Mouse (Mus musculus) hindbrain, postnatal 0 days (tissue): ENCODE measurements around the gene Prpf8. TPM values are rescaled to one million over a fixed set of nuclear protein-coding genes. Genes with fewer than 3 reads are reported as not detected.

Experiments used
- ATAC-seq: fragments of 200-750 bp; cut with Nextera tagmentation; 2 replicates; pipeline ENCODE4 v1.8.0; 2017; ENCODE audit warnings: mild to moderate bottlenecking, moderate TSS enrichment, moderate library complexity
- DNase-seq: peaks from one replicate; pipeline ENCODE4 v3.0.0-alpha.2; 2015; ENCODE audit warnings: low spot score
- H3K27ac ChIP-seq: fragments of 300-500 bp; sonication (generic); 2 replicates; pipeline ENCODE4 v1.5.1; 2014; ENCODE audit warnings: mild to moderate bottlenecking
- H3K27me3 ChIP-seq: fragments of 300-500 bp; sonication (generic); 2 replicates; pipeline ENCODE4 v1.6.1; 2014; ENCODE audit warnings: low read length, mixed read lengths; ENCODE audit not compliant: insufficient read depth
- H3K36me3 ChIP-seq: fragments of 300-500 bp; sonication (generic); 2 replicates; pipeline ENCODE4 v1.6.1; 2014; ENCODE audit warnings: low read length, mixed read lengths; ENCODE audit not compliant: insufficient read depth
- H3K4me1 ChIP-seq: fragments of 300-500 bp; sonication (generic); 2 replicates; pipeline ENCODE4 v1.6.1; 2014; ENCODE audit warnings: antibody characterized with exemption, low read length, mixed read lengths; ENCODE audit not compliant: insufficient read depth
- H3K4me2 ChIP-seq: fragments of 300-500 bp; sonication (generic); 2 replicates; pipeline ENCODE4 v1.6.1; 2014; ENCODE audit warnings: low read depth, mild to moderate bottlenecking, low read length, moderate library complexity, mixed read lengths
- H3K4me3 ChIP-seq: fragments of 300-500 bp; sonication (generic); 2 replicates; pipeline ENCODE4 v1.5.1; 2014; ENCODE audit warnings: low read length
- H3K9ac ChIP-seq: fragments of 300-500 bp; sonication (generic); replicated peaks from 2 replicates; pipeline ENCODE4 v1.6.1; 2014; ENCODE audit warnings: mild to moderate bottlenecking, low read length, moderate library complexity, mixed read lengths
- H3K9me3 ChIP-seq: fragments of 300-500 bp; sonication (generic); 2 replicates; pipeline ENCODE4 v1.6.1; 2016; ENCODE audit warnings: low read length, mixed read lengths
- CTCF ChIP-seq: IDR thresholded peaks from 2 replicates; pipeline ENCODE4 v1.5.1; 2016; ENCODE audit warnings: antibody characterized with exemption, control low read depth, low read depth
- WGBS: fragments of 180-500 bp; shearing (Covaris S2); extraction: QIAGEN DNeasy Blood & Tissue Kit; methylation state at CpG from one replicate; pipeline ENCODE4 v1.1.7; 2014; 5-methylcytosine and 5-hydroxymethylcytosine counted together
- polyA plus RNA-seq: library from polyadenylated mRNA; unstranded; fragments of >200 nt; fragmentation: Nextera tagmentation; extraction: Ambion mirVana; gene quantifications from 2 replicates; pipeline ENCODE4 v1.2.1, GENCODE M21; 2015
- total RNA-seq: library from RNA; depleted of rRNA; stranded (reverse); fragments of >200 nt; gene quantifications from 2 replicates; pipeline ENCODE4 v1.2.3, GENCODE M21; 2014

Prpf8 gene
- total and polyA plus RNA-seq, 2 experiments from 2014 or later, result 29.4 to 118 TPM

DNA sequence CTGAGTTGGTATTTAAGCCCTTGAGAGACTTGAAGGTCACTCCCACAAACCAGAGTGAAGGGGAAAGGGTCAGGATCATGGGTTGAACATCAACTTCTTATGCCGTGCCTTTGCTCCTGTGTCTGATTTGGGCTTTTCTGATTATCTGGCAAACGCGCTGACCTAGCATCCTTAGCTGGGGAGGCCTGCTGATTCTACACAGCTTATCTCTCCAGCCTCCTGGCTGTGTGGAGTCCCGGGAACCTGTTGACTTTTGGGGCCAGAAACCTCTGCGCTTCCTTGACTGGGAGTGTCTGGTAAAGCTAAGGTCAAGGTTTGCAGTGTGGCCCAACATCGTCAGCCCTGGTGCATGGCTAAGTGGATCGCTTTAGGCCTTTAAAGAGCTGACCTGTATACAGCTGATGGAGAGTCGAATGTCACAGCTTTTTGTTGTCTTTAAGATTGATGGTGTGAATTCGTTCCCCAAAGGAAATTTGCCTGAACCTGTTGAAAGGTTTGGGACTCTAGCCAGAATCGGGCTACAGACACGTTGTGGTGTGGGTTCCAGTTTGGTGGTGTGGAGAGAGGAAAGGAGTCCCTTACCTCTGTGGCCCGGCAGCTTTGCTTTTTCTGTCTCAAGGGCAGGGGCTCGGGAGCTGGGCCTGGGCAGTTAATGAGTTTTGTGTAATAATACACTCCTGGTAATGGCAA is 48.6 kb downstream of the Prpf8 start:
- Histone ChIP-seq H3K36me3 (no peaks in the 10 kb centered on the region), H3K9me3 (no peaks in the 10 kb centered on the region), H3K9ac (no peak overlapping the region), H3K4me1 (0 out of 2 replicates have a peak, but pooled peaks cover 7% of the 10 kb centered on the region), H3K27ac (peak overlapping the region; percentile 8; the same call in 1 of the 2 replicates), H3K27me3 (no peaks in the 10 kb centered on the region), H3K4me2 (peak overlapping the region; percentile 100), H3K4me3 (no peak overlapping the region)
- TF ChIP-seq CTCF, result no peak
- ATAC-seq (no peak), DNase-seq (no peak)
- WGBS, result 48% methylated on average over 13 of the region's 13 CpGs

DNA sequence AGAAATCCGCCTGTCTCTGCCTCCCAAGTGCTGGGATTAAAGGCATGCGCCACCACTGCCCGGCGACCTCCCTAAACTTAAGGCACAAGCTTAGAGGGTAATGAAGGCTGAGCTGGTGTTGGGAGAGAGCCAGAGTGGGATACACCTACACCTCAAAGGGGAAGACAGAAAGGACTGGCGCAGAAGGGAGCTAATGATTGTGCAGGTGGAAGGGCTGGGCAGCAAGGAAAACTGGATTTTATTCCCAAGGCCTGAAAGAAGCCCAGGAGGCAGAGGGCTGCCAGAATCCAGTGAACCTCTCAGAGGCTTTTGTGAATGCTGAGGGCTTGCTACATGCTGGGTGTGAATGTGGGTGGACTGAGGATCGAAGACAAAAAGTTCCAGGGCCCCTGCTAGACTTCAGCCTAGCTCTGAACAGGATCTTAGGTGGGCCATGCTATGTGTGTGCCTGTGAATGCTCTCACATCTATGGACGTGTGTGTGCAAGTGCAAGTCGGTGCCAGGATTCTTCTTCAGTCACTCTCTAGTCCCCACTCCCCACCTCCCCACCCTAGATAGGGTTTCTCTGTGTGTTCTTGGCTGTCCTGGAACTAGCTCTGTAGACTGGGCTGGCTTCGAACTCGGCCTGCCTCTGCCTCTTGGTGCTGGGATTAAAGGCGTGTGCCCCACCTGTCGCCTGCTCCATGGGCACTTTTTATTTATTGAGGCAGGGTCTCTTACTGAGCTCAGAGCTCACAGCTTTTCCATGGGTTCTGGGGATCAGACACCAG is 49.8 kb downstream of the Prpf8 start:
- ATAC-seq (no peak), DNase-seq (no peak)
- H3K9ac ChIP-seq, result no peak overlapping the region
- H3K27ac ChIP-seq, result no peak overlapping the region
- no peak for TF ChIP-seq CTCF
- WGBS, result 86% methylated on average over 11 of the region's 12 CpGs
- H3K4me3 ChIP-seq, result no peak overlapping the region
- no peak overlapping the region for H3K4me2 ChIP-seq
- H3K4me1 ChIP-seq, result 0 out of 2 replicates have a peak, but pooled peaks cover 7% of the 10 kb centered on the region
- no peaks in the 10 kb centered on the region for H3K36me3 ChIP-seq
- H3K9me3 ChIP-seq, result no peaks in the 10 kb centered on the region
- H3K27me3 ChIP-seq, result no peaks in the 10 kb centered on the region

DNA sequence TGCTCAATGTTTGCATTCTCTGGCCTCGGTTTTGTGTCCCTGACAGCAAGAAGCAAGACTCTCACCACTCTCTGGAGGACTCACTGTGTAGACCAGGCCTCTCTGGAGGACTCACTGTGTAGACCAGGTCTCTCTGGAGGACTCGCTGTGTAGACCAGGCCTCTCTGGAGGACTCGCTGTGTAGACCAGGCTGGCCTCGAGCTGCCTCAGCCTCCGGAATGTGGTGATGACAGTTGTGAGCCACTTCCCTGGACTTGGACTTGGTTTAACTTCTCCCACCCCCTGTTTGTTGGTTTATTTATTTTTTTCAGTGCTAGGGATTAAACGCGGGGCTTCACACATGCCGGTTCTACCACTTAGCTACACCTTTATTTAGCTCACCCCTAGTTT is 50.4 kb downstream of the Prpf8 start:
- H3K27ac ChIP-seq, result no peak overlapping the region
- ATAC-seq, result no peak
- no peak for DNase-seq
- WGBS, result 91% methylated on average over 8 of the region's 8 CpGs
- no peaks in the 10 kb centered on the region for H3K36me3 ChIP-seq
- no peak for TF ChIP-seq CTCF
- no peak overlapping the region for H3K9ac ChIP-seq
- 0 out of 2 replicates have a peak, but pooled peaks cover 7% of the 10 kb centered on the region for H3K4me1 ChIP-seq
- H3K9me3 ChIP-seq, result no peaks in the 10 kb centered on the region
- no peaks in the 10 kb centered on the region for H3K27me3 ChIP-seq
- H3K4me2 ChIP-seq, result no peak overlapping the region
- H3K4me3 ChIP-seq, result no peak overlapping the region

DNA sequence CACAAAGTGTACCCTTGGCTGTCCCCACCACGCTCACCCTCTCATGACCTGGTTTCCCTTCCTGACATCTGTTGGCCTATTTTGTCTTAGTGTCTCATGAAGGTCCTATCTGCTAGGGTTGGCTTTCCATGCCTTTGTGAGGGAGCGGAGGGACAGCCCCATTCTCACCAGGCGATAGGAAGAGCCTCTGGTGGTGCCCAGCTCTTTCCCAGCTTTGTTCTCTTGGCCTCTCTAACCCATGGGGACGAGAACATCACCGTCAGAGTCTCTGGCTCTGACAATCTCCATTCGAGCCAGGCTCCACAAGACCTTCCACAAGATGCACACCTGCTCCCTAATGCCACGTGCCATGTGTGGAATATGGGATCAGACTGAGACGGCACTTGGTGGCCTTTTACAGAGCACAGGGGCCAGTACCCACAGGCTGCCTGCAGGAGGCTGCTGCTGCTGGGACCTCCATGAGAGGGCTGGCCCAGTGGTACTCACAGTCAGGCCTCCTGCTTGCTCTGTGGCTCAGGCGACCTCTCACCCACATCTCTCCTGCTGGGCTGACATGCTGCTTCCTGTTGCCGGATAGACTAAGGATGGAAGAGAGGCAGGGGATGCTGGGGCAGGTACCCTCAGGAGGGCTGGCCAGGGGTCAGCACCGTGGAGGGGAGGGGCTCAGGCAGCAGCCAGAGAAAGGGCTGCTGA is 51.0 kb downstream of the Prpf8 start:
- H3K4me2 ChIP-seq, result no peak overlapping the region
- H3K4me1 ChIP-seq, result 0 out of 2 replicates have a peak, but pooled peaks cover 7% of the 10 kb centered on the region
- H3K4me3 ChIP-seq, result no peak overlapping the region
- H3K9me3 ChIP-seq, result no peaks in the 10 kb centered on the region
- ATAC-seq (peak; percentile 61; the same call in 1 of the 2 replicates), DNase-seq (no peak)
- peak; percentile 40 for TF ChIP-seq CTCF
- H3K36me3 ChIP-seq, result no peaks in the 10 kb centered on the region
- H3K9ac ChIP-seq, result no peak overlapping the region
- 35% methylated on average over 11 of the region's 11 CpGs for WGBS
- H3K27me3 ChIP-seq, result no peaks in the 10 kb centered on the region
- peak overlapping the region; percentile 59 for H3K27ac ChIP-seq

DNA sequence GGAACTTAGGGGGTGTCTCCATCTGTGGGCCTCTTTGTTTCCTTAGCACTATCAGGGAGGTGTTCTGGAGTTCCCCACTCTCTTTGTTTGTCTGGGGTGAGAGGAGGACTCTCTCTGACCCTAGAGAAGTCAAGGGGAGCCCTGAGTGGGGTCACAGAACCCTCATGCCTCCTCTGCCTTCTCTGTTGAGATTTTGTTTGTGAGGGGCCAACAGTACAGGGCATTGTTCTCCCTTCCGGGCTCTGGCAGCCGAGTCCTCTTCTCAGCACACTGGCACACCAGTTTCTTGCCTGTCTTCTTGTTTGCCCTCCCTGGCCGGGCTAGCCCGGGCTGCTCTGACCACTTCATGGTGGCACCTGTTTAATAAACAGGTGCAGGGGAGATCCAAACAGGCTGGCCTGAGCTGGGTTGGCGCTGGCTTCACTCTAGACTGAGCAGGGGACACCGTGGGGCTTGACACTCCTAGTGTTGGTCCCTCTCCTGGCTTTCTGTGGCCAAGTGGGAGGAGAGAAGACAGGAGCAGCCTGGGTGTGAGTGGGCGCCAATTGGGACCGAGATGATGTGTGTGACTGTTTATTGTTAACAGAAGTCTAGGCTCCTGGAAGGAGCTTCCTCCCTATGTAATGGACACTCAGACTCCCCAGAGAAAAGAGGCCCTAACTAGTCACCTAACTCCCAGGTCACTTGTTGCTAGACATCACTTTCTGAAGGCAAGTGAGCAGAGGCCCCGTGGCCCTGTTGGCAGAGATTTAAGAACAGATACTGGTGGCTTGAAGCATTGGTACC is 51.8 kb downstream of the Prpf8 start:
- no peaks in the 10 kb centered on the region for H3K27me3 ChIP-seq
- 0 out of 2 replicates have a peak, but pooled peaks cover 5% of the 10 kb centered on the region for H3K4me1 ChIP-seq
- 49% methylated on average over 9 of the region's 9 CpGs for WGBS
- 0 out of 2 replicates have a peak, but pooled peaks cover 4% of the 10 kb centered on the region for H3K36me3 ChIP-seq
- DNase-seq (no peak), ATAC-seq (no peak; the same call in 1 of the 2 replicates)
- H3K9me3 ChIP-seq, result no peaks in the 10 kb centered on the region
- peak overlapping the region; percentile 59 for H3K27ac ChIP-seq
- no peak overlapping the region for H3K4me2 ChIP-seq
- H3K9ac ChIP-seq, result no peak overlapping the region
- H3K4me3 ChIP-seq, result no peak overlapping the region
- TF ChIP-seq CTCF, result no peak

DNA sequence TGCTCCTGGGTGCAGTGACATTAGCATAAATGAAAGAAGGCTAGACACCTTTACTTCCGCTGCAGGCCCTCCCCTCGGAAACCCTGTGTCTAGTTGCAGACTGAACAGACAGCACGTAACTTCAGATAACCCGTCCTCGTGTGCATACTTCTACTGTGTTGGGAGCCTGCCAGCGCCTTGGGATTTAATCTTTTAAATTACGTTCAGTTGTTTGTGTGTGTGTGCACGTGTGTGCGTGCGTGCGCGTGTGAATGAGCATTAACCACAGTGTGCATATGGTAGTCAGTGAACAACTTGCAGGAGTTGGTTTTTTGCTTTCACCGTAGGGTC is 52.3 kb downstream of the Prpf8 start:
- Histone ChIP-seq H3K9me3 (no peaks in the 10 kb centered on the region), H3K9ac (no peak overlapping the region), H3K4me3 (no peak overlapping the region), H3K36me3 (0 out of 2 replicates have a peak, but pooled peaks cover 6% of the 10 kb centered on the region), H3K27me3 (no peaks in the 10 kb centered on the region), H3K4me2 (no peak overlapping the region), H3K27ac (peak overlapping the region; percentile 59; the same call in 1 of the 2 replicates), H3K4me1 (0 out of 2 replicates have a peak, but pooled peaks cover 4% of the 10 kb centered on the region)
- WGBS, result 82% methylated on average over 13 of the region's 13 CpGs
- no peak for ATAC-seq
- DNase-seq, result no peak
- TF ChIP-seq CTCF, result no peak
